Mouse (Mus musculus) frontal cortex, adult 2 months (tissue): ENCODE data around the gene Reps1. TPM values are rescaled to one million over a fixed set of nuclear protein-coding genes. Genes with fewer than 3 reads are reported as not detected.

Source experiments
- DNase-seq, 2 experiments: peaks; one replicate each; pipeline ENCODE4 v3.0.0; 2022; ENCODE audit warnings: low spot score in 1 of 2; ENCODE audit errors: extremely low spot score in 1 of 2
- polyA plus RNA-seq: library from polyadenylated mRNA; depleted of rRNA; stranded (reverse); fragments of >200 nt; gene quantifications from 2 replicates; pipeline ENCODE4 v1.2.3, GENCODE M21; 2012; rRNA removed

The Reps1 gene
- 62.9 and 66.8 TPM in 2 replicates for polyA plus RNA-seq

GRCm38 (mm10) chr10:18055696-18056390 is at the start of gene Reps1:
Gene Reps1 (plus strand): TSS chr10:18055861.
- no peak for DNase-seq

GRCm38 (mm10) chr10:18006756-18007155 is 48.9 kb upstream of the Reps1 start:
- no peak for DNase-seq

GRCm38 (mm10) chr10:18007243-18007642 is 48.4 kb upstream of the Reps1 start:
- no peak for DNase-seq

- peak in 1 of 2 experiments; percentile 47 for DNase-seq
Observed at GRCm38 (mm10) chr10:18008118-18008517, 47.5 kb upstream of the Reps1 start.

DNA sequence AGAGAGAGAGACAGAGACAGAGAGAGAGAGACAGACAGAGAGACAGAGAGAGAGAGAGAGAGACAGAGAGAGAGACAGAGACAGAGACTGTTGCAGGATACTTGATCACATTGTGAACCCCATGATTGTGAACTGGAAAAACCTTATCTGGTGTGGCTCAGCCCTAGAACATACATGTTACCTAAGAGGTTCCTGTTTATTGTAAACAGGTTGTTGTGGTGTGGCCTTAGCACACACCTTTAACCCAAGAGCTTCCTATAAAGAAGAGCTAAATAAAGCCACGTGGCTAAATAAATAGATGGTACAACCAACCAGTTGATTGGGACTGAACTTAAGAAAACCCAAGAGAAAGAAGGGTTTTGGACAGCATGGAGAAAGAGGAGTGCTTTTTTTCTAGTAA is 45.9 kb upstream of the Reps1 start:
- no peak for DNase-seq

DNA sequence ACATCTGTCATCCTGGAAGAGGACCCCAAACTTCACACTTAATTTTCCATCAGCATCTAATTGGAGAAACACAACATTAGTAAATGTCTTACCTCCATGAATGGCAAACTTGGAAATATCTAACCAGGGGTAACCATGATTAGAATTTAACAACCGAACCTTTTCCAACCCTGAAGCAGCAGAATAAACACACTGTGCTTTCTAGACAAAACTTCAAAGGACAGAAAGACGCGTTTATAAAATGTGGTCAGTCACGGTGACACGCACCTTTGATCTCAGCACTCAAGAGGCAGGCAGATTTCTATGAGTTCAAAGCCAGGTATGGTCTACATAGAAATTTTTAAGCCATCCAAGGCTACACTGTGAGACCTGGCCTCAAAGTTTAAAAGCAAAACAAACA is 43.9 kb upstream of the Reps1 start:
- no peak for DNase-seq

DNA sequence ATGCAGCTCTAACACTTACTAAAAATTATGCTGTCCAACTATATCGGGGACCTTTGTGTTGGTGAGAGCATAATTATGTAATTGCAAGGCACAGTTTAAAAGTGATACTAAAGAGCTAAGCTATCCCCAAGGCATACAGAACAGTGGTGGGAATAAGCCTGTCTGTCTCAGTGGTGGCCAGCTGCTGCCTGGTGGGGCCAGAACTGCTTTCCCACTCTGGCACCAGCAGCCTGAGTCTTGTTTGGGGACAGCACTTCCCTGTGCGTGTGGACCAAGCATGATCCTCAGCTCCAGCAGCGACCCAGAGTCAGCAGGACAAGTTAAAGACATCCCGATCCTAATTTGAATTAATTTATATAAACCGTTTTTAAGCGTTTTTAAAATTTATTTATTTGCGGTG is 35.2 kb upstream of the Reps1 start:
- no peak for DNase-seq

- DNase-seq: peak in 1 of 2 experiments; percentile 63
Observed at GRCm38 (mm10) chr10:18020846-18021245, 34.8 kb upstream of the Reps1 start.

- no peak for DNase-seq
Observed at GRCm38 (mm10) chr10:18021576-18022311, 33.9 kb upstream of the Reps1 start.

- peak in 1 of 2 experiments; percentile 59 for DNase-seq
Observed at GRCm38 (mm10) chr10:18022312-18022711, 33.3 kb upstream of the Reps1 start.

GRCm38 (mm10) chr10:18022741-18023347 is 32.8 kb upstream of the Reps1 start, which contains the start of gene Abracl:
Gene Abracl (minus strand): TSS chr10:18023288.
- peak; percentile 35 to 72 for DNase-seq

DNA sequence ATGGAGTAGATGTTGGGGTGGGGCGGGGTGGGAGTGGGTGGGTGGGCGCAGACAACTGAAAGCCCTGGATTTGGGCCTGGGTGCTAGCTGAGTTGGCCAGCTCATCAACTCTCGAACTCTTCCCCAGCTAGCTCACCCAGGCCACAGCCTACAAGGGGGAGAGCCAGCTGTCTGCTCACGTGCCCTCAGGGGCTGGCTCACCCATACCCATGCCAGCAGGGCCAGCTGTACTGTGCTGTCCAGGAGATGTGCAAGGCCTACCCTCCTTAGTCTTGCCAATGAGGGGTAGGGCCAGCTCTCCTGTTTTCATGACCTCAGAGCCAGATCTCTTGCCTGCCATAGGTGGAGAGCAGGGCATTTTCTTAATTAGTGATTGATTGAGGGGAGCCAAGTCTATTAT is 21.3 kb upstream of the Reps1 start:
- DNase-seq: no peak

GRCm38 (mm10) chr10:18036849-18037248 is 18.8 kb upstream of the Reps1 start:
- DNase-seq: no peak

DNA sequence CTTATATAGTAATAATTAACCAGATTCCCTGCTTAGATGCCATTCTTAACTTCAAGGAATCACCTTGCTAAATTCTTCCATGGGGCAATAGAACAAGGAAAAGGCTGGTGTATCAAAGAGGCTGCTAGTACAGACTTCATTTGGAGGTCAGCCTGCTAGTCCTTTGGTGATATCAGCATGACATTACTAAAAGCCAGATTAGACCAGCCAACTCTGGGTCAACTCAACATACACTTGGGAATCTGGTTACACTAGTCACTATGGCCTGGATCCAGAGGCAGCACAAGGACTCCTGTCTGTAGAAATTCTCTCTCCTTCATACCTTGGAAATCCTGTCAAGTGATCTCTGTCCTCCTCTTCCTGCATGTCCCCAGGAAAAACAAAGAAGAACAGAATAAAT is 9.3 kb upstream of the Reps1 start:
- DNase-seq: no peak

DNA sequence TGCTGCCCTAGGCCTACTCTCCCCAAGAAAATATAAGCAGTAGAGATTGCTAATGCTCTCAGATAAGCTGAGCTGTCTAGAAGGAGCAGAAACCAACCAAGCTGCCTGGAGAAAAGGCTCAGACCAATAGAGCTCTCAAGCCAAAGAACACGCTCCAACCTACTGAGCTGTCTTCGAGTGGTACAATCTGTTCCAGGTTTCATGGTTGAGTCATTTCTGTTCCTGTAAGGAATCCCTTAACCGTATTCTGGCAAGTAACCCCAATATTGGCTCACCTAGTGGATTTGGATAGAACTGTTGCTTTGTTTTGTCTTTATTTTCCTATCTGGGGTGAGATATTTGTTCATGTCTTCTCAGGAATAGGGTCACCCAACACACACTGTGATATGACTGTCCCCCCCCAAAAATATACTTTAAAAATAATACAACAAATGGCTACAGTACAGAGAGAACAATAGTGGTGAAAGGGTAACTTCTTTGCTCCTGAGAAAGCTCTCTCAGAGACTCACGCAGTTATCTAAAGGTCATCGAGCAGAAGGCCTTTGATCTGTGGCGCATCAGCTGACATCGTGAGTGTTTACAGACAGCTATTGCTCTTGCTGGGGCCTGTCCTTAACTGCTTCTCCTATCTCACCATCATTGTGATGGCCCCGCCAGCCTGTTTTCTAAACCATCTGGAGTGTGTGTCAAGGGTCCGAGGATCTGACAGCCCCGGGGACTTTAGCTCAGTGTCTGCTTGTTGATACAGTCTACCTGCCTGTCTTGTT is 8.1 kb upstream of the Reps1 start:
- no peak for DNase-seq

GRCm38 (mm10) chr10:18055009-18055695 is 509 bp upstream of the Reps1 start:
- peak; percentile 53 to 80 for DNase-seq

DNA sequence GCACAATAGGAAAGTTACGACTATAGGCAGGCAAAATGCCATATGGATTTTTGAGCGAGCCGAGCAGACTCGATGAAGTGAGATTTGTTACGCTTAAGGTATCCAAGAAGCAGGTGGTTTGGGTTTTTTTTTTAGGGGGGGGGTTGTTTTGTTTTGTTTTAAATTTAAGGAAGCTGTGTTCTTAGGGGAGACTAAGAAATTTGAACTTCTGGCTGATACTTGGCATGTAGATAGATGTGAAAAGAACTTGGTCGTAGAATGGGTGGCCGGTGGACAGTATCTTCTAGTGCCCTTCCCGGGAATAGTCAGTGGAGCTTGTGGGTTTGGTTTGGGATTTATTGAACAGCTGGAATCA is 707 bp downstream of the Reps1 start:
- DNase-seq: no peak

DNA sequence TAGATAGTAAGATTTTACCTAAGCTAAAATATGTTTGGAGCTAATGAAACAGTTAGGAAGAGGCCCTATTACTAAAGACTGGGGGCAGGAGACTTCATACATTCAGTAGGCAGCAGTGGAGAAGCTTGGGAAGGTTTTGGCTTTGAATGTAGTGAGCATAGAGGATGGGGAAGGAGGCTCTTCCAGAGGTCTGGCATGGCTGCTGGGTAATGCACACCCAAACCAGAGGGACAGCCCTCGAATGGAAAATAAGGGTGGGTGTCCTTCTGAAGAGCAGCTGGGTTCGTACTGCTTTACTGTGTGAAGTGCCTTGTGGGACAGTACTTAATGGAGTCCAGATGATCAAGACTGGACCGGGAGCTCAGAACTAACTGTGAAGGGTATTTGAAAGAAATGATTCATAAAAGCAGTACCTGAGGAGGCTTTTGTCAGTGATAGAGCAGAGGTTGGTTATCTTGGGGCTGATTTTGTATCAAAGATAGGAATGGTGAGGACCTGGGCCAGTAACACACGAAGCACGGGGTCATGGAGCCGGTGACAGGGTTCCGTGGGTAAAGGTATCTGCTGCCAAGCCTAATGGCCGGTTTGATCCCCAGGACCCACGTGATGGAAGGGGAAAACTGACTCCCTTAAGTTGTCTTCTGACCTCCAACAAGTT is 3.1 kb downstream of the Reps1 start:
- DNase-seq: no peak

DNA sequence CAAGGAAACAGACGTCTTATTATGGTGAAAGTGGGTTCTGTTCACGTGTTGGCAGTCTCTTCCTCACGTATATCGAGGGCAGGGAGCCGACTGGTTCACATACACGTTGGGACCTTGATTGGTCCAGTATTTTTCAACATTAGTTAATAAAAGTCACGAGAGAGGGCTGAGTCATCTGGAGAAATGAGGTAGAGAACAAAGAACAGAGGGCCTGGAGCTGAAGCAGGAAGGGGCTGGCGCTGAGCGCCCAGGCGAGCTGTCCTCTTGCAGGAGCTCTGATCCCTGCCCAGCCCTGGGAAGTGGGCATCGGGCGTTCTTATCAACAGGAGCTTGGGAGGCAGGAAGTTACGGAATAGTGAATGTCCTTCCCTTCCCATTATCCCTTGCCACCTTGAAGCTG is 4.1 kb downstream of the Reps1 start:
- no peak for DNase-seq

DNA sequence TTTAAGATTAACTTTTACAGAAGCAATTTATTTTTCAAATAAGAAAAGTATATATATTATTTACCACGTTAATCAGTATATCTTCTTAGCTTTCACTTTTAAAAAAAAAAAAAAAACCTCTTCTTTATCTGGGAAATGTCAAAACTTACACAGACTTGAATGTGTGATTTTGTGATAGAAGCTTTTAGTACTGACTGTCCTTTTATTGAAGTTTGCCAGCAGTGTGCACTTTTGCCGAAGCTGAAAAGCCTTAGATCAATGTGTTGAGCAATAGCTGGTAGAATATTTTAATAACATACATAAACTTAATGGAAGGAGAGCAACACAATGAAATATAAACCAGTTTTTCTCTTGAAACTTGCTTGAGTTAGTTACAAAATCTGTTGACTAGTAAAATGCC is 5.1 kb downstream of the Reps1 start:
- DNase-seq: no peak
